Mouse (Mus musculus) lung, adult 2 months (tissue): Measurements from ENCODE around the gene Foxn3.

Source experiments
- CTCF ChIP-seq: fragments of 200-500 bp; IDR thresholded peaks from 2 replicates; pipeline ENCODE4 v1.5.1; 2011; ENCODE audit warnings: mild to moderate bottlenecking, low read length, control low read depth; ENCODE audit not compliant: insufficient read depth
- POLR2A ChIP-seq: fragments of 200-500 bp; IDR thresholded peaks from 2 replicates; pipeline ENCODE4 v1.6.1; 2011; ENCODE audit warnings: low read depth, mild to moderate bottlenecking, control low read depth, low read length, borderline replicate concordance; ENCODE audit errors: extremely low read depth

DNA sequence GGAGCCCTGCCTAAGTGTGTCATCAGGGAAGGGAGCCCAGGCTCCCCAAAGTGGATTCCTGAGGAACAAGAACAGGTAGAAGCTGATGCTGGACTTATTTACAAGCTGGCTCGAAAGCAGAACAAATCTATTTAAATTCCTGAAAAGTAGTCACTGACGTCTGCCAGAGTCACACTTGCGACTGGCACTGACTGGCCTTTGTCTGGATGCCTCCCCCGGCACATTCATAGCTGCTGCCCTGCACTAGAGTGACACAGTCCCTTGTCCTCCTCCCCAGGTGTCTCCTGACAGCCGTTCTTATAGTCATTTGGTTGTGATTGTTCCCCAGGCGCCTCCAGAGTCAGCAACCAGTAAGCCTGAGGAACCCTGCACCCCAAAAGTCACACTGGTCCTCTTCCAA, 259.8 kb downstream of the Foxn3 start:
- TF ChIP-seq CTCF (no peak), POLR2A (no peak)
